Mouse (Mus musculus) neutrophil, adult 83 days (primary cell): ENCODE data around the gene Lmln. TPM values are rescaled to one million over a fixed set of nuclear protein-coding genes. Genes with fewer than 3 reads are reported as not detected.

Source experiments
- total RNA-seq, 2 experiments: library from RNA; stranded (reverse); gene quantifications; one replicate each; pipeline ENCODE4 v1.2.4; 2023

Lmln gene
- total RNA-seq, result 1 to 10 TPM; 7.6 to 7.9 TPM

GRCm38 (mm10) chr16:33062024-33062681, at the start of gene Lmln:
Gene Lmln, plus strand, starts transcription at chr16:33062521.

GRCm38 (mm10) chr16:33056095-33056785, 6.1 kb upstream of the Lmln start, which contains the start of the genes Iqcg and Rpl35a:
Gene Iqcg, minus strand, starts transcription at chr16:33056218.
Gene Rpl35a, plus strand, starts transcription at chr16:33056453.

Other genes with a start within 250 kb of the Lmln start
- gene Fyttd1, start 185.0 kb upstream of the Lmln start, total RNA-seq, result 10 to 100 TPM; 17.8 to 19.0 TPM
- 10 to 100 TPM; 19.2 to 21.7 TPM for gene Rubcn, start 184.8 kb upstream of the Lmln start, total RNA-seq
- 10 to 100 TPM; 27.8 to 41.8 TPM for gene Lrch3, start 148.4 kb upstream of the Lmln start, total RNA-seq
- gene Iqcg, start 6.3 kb upstream of the Lmln start, total RNA-seq, result not detected
- gene Rpl35a, start 6.1 kb upstream of the Lmln start, total RNA-seq, result 100 to 1,000 TPM; 381 to 384 TPM
- gene Osbpl11, start 122.5 kb downstream of the Lmln start, total RNA-seq, result 10 to 100 TPM; 32.7 to 34.7 TPM
- 10 to 100 TPM; 40.7 to 45.2 TPM for gene Snx4, start 188.9 kb downstream of the Lmln start, total RNA-seq